Mouse (Mus musculus): ENCODE data around the gene Gm20792. TPM values are rescaled to one million over a fixed set of nuclear protein-coding genes. Genes with fewer than 3 reads are reported as not detected.
"Not testable (repeated sequence)": the region's sequence is repeated elsewhere in the genome, so short reads cannot be mapped to it uniquely, and the experiment has no call there.

Gm20792 gene
- total RNA-seq (2021), result not detected

DNA sequence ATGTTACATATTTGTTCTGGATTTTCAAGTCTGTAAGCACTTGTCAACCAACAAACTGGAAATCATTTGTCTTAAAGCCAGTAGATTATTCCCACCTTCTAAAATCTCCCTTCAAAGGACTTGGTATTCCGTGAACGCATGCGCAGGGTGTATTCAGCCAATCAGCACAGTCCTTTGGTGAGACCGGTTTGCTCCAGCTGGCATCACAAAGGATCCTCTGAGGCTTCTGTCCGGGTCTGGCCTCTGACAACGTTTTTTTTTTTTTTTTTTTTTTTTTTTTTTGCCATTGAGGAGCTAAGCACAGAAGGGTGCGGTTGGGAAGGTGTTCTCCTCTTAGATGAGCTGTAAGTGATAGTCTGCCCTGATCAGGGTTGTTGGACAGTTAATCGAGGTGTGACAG, at the start of gene Gm20792:
TSS of gene Gm20792 (plus strand) at position 301 of the 400 bp plus-strand sequence.
- DNase-seq, result not testable (repeated sequence)
